Mouse (Mus musculus): ENCODE results near the gene Rgl1. TPM values are rescaled to one million over a fixed set of nuclear protein-coding genes. Genes with fewer than 3 reads are reported as not detected.

Gene Rgl1
- polyA plus RNA-seq, 1 experiment from 2014 or later = 23.0 TPM

- Histone ChIP-seq H3K4me2 (replicated peaks; ENCODE audit: low read depth) (no peak overlapping the region), H3K27ac (replicated peaks) (peak overlapping the region; percentile 69; the same call in 1 of the 2 replicates), H3K9me3 (ENCODE audit: control insufficient read depth, low read length) (no peaks in the 10 kb centered on the region), H3K36me3 (ENCODE audit: control insufficient read depth, insufficient read depth, low read length) (no peaks in the 10 kb centered on the region), H3K9ac (ENCODE audit: low read length) (no peak overlapping the region), H3K4me3 (ENCODE audit: low read depth, low read length) (no peak overlapping the region), H3K4me1 (replicated peaks; ENCODE audit: control insufficient read depth, insufficient read depth) (0 out of 2 replicates have a peak, but pooled peaks cover 2% of the 10 kb centered on the region), H3K27me3 (ENCODE audit: control insufficient read depth, insufficient read depth, low read length) (no peaks in the 10 kb centered on the region)
- DNase-seq (ENCODE audit: low spot score) (no peak), ATAC-seq (ENCODE audit: low FRiP score, low TSS enrichment) (no peak)
- TF ChIP-seq EP300 (optimal IDR thresholded peaks at IDR 0.05) (no peak), CTCF (IDR thresholded peaks at IDR 0.05; ENCODE audit: low read depth) (no peak)
- WGBS = 40% methylated on average over 6 of the region's 6 CpGs
Measured at GRCm38 (mm10) chr1:152718200-152718599, 48.0 kb downstream of the Rgl1 start.

GRCm38 (mm10) chr1:152717329-152717728 lies 48.8 kb downstream of the Rgl1 start:
- Histone ChIP-seq H3K27ac (replicated peaks) (peak overlapping the region; percentile 69), H3K9ac (ENCODE audit: low read length) (no peak overlapping the region), H3K9me3 (ENCODE audit: control insufficient read depth, low read length) (no peaks in the 10 kb centered on the region), H3K4me2 (replicated peaks; ENCODE audit: low read depth) (no peak overlapping the region), H3K27me3 (ENCODE audit: control insufficient read depth, insufficient read depth, low read length) (no peaks in the 10 kb centered on the region), H3K36me3 (ENCODE audit: control insufficient read depth, insufficient read depth, low read length) (no peaks in the 10 kb centered on the region), H3K4me3 (ENCODE audit: low read depth, low read length) (no peak overlapping the region), H3K4me1 (replicated peaks; ENCODE audit: control insufficient read depth, insufficient read depth) (0 out of 2 replicates have a peak, but pooled peaks cover 2% of the 10 kb centered on the region)
- TF ChIP-seq EP300 (optimal IDR thresholded peaks at IDR 0.05) (no peak), CTCF (IDR thresholded peaks at IDR 0.05; ENCODE audit: low read depth) (no peak)
- WGBS = 52% methylated on average over 1 of the region's 1 CpGs
- no peak for DNase-seq (ENCODE audit: low spot score)
- 0 out of 2 replicates have a peak, but pooled peaks have one; percentile 42 for ATAC-seq (ENCODE audit: low FRiP score, low TSS enrichment)

- no peak overlapping the region for H3K27ac ChIP-seq (replicated peaks)
- H3K27me3 ChIP-seq (ENCODE audit: control insufficient read depth, insufficient read depth, low read length) = no peaks in the 10 kb centered on the region
- 0 out of 2 replicates have a peak, but pooled peaks cover 2% of the 10 kb centered on the region for H3K4me1 ChIP-seq (replicated peaks; ENCODE audit: control insufficient read depth, insufficient read depth)
- no peaks in the 10 kb centered on the region for H3K9me3 ChIP-seq (ENCODE audit: control insufficient read depth, low read length)
- H3K9ac ChIP-seq (ENCODE audit: low read length) = no peak overlapping the region
- H3K4me3 ChIP-seq (ENCODE audit: low read depth, low read length) = no peak overlapping the region
- DNase-seq (ENCODE audit: low spot score) = no peak
- ATAC-seq (ENCODE audit: low FRiP score, low TSS enrichment) = no peak
- H3K36me3 ChIP-seq (ENCODE audit: control insufficient read depth, insufficient read depth, low read length) = no peaks in the 10 kb centered on the region
- no peak for TF ChIP-seq EP300 (optimal IDR thresholded peaks at IDR 0.05)
- TF ChIP-seq CTCF (IDR thresholded peaks at IDR 0.05; ENCODE audit: low read depth) = no peak
- WGBS = 93% methylated on average over 3 of the region's 3 CpGs
- no peak overlapping the region for H3K4me2 ChIP-seq (replicated peaks; ENCODE audit: low read depth)
Measured at GRCm38 (mm10) chr1:152714405-152714804, 51.7 kb downstream of the Rgl1 start.

- DNase-seq (ENCODE audit: low spot score) = no peak
- TF ChIP-seq EP300 (optimal IDR thresholded peaks at IDR 0.05) (no peak), CTCF (IDR thresholded peaks at IDR 0.05; ENCODE audit: low read depth) (no peak)
- no peak overlapping the region for H3K27ac ChIP-seq (replicated peaks)
- 77% methylated on average over 4 of the region's 4 CpGs for WGBS
- no peaks in the 10 kb centered on the region for H3K27me3 ChIP-seq (ENCODE audit: control insufficient read depth, insufficient read depth, low read length)
- 0 out of 2 replicates have a peak, but pooled peaks cover 2% of the 10 kb centered on the region for H3K4me1 ChIP-seq (replicated peaks; ENCODE audit: control insufficient read depth, insufficient read depth)
- no peak overlapping the region for H3K4me2 ChIP-seq (replicated peaks; ENCODE audit: low read depth)
- no peaks in the 10 kb centered on the region for H3K36me3 ChIP-seq (ENCODE audit: control insufficient read depth, insufficient read depth, low read length)
- no peak overlapping the region for H3K9ac ChIP-seq (ENCODE audit: low read length)
- no peak for ATAC-seq (ENCODE audit: low FRiP score, low TSS enrichment)
- H3K4me3 ChIP-seq (ENCODE audit: low read depth, low read length) = no peak overlapping the region
- H3K9me3 ChIP-seq (ENCODE audit: control insufficient read depth, low read length) = no peaks in the 10 kb centered on the region
Measured at GRCm38 (mm10) chr1:152713924-152714323, 52.2 kb downstream of the Rgl1 start.

- DNase-seq (ENCODE audit: low spot score) (no peak), ATAC-seq (ENCODE audit: low FRiP score, low TSS enrichment) (no peak)
- Histone ChIP-seq H3K27ac (replicated peaks) (no peak overlapping the region), H3K4me3 (ENCODE audit: low read depth, low read length) (no peak overlapping the region), H3K27me3 (ENCODE audit: control insufficient read depth, insufficient read depth, low read length) (no peaks in the 10 kb centered on the region), H3K9me3 (ENCODE audit: control insufficient read depth, low read length) (no peaks in the 10 kb centered on the region), H3K36me3 (ENCODE audit: control insufficient read depth, insufficient read depth, low read length) (no peaks in the 10 kb centered on the region), H3K9ac (ENCODE audit: low read length) (no peak overlapping the region), H3K4me1 (replicated peaks; ENCODE audit: control insufficient read depth, insufficient read depth) (no peaks in the 10 kb centered on the region), H3K4me2 (replicated peaks; ENCODE audit: low read depth) (no peak overlapping the region)
- TF ChIP-seq EP300 (optimal IDR thresholded peaks at IDR 0.05) (no peak), CTCF (IDR thresholded peaks at IDR 0.05; ENCODE audit: low read depth) (no peak)
- WGBS = 68% methylated on average over 4 of the region's 4 CpGs
Measured at GRCm38 (mm10) chr1:152711037-152711436, 55.1 kb downstream of the Rgl1 start.

- no peak overlapping the region for H3K4me3 ChIP-seq (ENCODE audit: low read depth, low read length)
- 0 out of 2 replicates have a peak, but pooled peaks cover 2% of the 10 kb centered on the region for H3K4me1 ChIP-seq (replicated peaks; ENCODE audit: control insufficient read depth, insufficient read depth)
- H3K9me3 ChIP-seq (ENCODE audit: control insufficient read depth, low read length) = no peaks in the 10 kb centered on the region
- DNase-seq (ENCODE audit: low spot score) (no peak), ATAC-seq (ENCODE audit: low FRiP score, low TSS enrichment) (no peak)
- no peak overlapping the region for H3K4me2 ChIP-seq (replicated peaks; ENCODE audit: low read depth)
- no peak overlapping the region for H3K27ac ChIP-seq (replicated peaks)
- H3K36me3 ChIP-seq (ENCODE audit: control insufficient read depth, insufficient read depth, low read length) = no peaks in the 10 kb centered on the region
- 66% methylated on average over 2 of the region's 2 CpGs for WGBS
- TF ChIP-seq CTCF (IDR thresholded peaks at IDR 0.05; ENCODE audit: low read depth) (no peak), EP300 (optimal IDR thresholded peaks at IDR 0.05) (no peak)
- H3K27me3 ChIP-seq (ENCODE audit: control insufficient read depth, insufficient read depth, low read length) = no peaks in the 10 kb centered on the region
- no peak overlapping the region for H3K9ac ChIP-seq (ENCODE audit: low read length)
Measured at GRCm38 (mm10) chr1:152707560-152707959, 58.6 kb downstream of the Rgl1 start.

Data from stomach, postnatal 0 days (tissue).